Mouse (Mus musculus): ENCODE measurements around the gene Xaf1. TPM values are rescaled to one million over a fixed set of nuclear protein-coding genes. Genes with fewer than 3 reads are reported as not detected.
"Not testable (repeated sequence)": the region's sequence is repeated elsewhere in the genome, so short reads cannot be mapped to it uniquely, and the experiment has no call there.

The Xaf1 gene
- polyA plus RNA-seq, 1 experiment from 2014 or later = 7.3 TPM

DNA sequence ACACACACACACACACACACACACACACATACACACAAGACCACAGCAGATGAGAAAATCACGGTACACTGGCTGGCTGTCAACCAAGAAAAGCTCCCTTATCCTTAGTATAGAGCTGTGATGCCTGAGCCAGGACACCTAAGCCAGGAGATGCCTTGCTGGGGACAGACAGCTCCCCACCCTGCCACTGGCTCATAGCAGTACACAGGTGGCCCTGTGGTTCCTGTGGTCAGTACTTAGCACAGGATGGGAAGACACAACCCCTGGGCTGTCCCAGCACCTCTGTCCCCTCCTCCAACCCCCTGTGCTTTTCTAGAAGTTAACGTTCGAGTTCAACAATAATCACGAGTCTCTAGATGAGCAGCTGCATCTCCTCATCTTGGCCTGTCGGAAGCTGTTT is 16.6 kb downstream of the Xaf1 start:
- WGBS = 55% methylated on average over 5 of the region's 5 CpGs
- Histone ChIP-seq H3K27me3 (peaks cover 29% of the 10 kb centered on the region), H3K9me3 (no peaks in the 10 kb centered on the region), H3K9ac (no peak overlapping the region), H3K27ac (no peak overlapping the region), H3K4me1 (0 out of 2 replicates have a peak, but pooled peaks cover 3% of the 10 kb centered on the region), H3K4me2 (no peak overlapping the region), H3K4me3 (no peak overlapping the region), H3K36me3 (no peaks in the 10 kb centered on the region)
- ATAC-seq (ENCODE audit: borderline replicate concordance, extremely low read depth, low FRiP score, low TSS enrichment) = no peak

DNA sequence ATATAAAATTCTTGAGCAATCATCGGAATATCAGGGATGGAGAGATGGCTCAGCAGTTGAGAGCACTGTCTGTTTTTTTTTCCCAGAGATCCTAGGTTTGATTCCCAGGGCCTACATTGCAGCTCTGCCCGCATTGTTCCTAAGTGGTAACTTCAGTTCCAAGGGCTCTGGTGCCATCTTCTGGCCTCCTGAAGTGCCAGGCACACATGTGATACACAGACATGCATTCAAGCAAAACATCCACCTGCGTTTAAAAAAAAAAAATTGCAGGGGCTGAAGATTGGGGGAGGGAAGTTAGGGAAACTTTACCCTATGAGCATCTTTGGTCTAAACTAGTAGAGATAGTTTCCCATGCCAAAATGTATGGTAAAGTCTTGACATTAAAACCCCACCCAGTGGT is 23.0 kb downstream of the Xaf1 start:
- Histone ChIP-seq H3K27ac (no peak overlapping the region), H3K27me3 (no peaks in the 10 kb centered on the region), H3K9ac (no peak overlapping the region), H3K9me3 (no peaks in the 10 kb centered on the region), H3K36me3 (no peaks in the 10 kb centered on the region), H3K4me3 (no peak overlapping the region), H3K4me1 (no peaks in the 10 kb centered on the region), H3K4me2 (no peak overlapping the region)
- ATAC-seq (ENCODE audit: borderline replicate concordance, extremely low read depth, low FRiP score, low TSS enrichment) = no peak
- 65% methylated on average over 3 of the region's 3 CpGs for WGBS

DNA sequence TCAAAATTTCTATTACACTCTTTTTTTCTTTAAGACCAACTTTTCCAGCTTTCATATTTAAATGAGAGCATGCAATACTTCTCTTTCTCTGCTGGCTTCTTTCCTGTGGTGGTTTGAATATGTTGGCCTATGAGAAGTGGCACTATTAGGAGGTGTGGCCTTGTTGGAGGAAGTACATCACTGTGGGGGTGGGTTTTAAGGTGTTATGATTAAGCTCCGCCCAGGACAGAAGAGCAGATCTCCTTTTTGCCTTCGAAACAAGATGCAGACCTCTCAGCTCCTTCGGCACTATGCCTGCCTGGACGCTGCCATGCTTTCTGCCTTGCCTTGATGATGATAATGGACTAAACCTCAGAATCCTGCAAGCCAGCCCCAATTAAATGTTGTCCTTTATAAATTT is 24.3 kb downstream of the Xaf1 start:
- Histone ChIP-seq H3K27me3 (no peaks in the 10 kb centered on the region), H3K27ac (no peak overlapping the region), H3K9ac (no peak overlapping the region), H3K4me2 (no peak overlapping the region), H3K9me3 (no peaks in the 10 kb centered on the region), H3K36me3 (no peaks in the 10 kb centered on the region), H3K4me1 (no peaks in the 10 kb centered on the region), H3K4me3 (no peak overlapping the region)
- ATAC-seq (ENCODE audit: borderline replicate concordance, extremely low read depth, low FRiP score, low TSS enrichment) = no peak
- 70% methylated on average over 4 of the region's 4 CpGs for WGBS

DNA sequence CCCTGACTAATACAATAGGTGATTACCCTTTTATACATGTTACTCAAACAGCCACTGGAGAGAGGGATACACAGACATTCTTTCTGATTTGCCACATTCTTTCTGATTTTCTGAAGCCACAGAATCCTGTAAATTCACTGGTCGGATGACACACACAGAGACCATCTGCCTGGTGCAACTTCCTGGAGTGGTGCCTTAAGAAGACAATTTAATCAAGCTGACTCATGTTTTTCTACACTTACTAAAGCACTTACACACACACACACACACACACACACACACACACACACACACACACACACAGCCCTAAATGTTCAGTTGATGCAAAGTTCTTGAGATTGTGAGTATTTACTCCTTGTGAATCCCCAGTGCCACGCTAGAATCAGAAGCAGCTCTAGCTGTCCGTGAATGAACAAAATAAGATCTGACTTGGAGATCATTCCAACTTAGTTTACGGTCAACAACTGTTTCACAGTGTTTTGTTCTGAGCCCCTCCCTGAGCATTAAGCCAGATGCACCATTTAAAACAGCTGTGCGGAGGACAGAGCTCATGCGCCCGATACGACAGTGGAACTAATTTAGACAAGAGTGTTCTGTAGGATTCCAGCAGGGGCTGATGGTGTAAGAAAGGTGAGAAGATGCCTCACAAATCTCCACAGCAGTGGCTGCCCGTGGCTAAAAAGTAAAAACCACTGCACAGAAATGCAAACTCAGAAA is 31.7 kb downstream of the Xaf1 start:
- ATAC-seq (ENCODE audit: borderline replicate concordance, extremely low read depth, low FRiP score, low TSS enrichment) = no peak
- 76% methylated on average over 9 of the region's 9 CpGs for WGBS
- H3K4me3 ChIP-seq = no peak overlapping the region

DNA sequence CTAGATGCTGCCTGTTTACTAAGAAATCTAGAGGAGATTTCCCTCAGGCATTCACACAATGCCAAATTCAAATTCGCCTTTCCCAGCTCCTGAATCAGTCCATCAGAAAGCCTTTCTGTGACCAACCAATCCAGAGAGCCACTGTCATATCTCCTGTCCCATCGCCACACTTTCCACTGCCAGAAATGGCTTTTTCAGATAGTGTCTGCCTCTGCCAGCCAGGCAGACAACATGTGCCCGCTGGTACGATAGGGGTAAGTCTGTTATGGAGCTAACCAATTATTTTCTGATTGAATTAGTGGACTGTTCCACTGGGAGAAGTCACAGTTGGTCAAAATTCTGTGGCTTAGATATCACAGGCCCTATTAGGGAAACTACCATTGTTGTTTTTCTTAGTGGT is 33.2 kb downstream of the Xaf1 start:
- H3K36me3 ChIP-seq = no peaks in the 10 kb centered on the region
- H3K4me3 ChIP-seq = no peak overlapping the region
- no peaks in the 10 kb centered on the region for H3K9me3 ChIP-seq
- H3K4me2 ChIP-seq = no peak overlapping the region
- peaks cover 11% of the 10 kb centered on the region for H3K4me1 ChIP-seq
- H3K27me3 ChIP-seq = no peaks in the 10 kb centered on the region
- WGBS = 76% methylated on average over 4 of the region's 4 CpGs
- H3K9ac ChIP-seq = no peak overlapping the region
- ATAC-seq (ENCODE audit: borderline replicate concordance, extremely low read depth, low FRiP score, low TSS enrichment) = no peak
- no peak overlapping the region for H3K27ac ChIP-seq

More for the DNA sequence above, 31.7 kb downstream of the Xaf1 start:
- Histone ChIP-seq H3K4me2 (no peak overlapping the region), H3K4me1 (peaks cover 5% of the 10 kb centered on the region), H3K27ac (no peak overlapping the region), H3K36me3 (no peaks in the 10 kb centered on the region), H3K9me3 (no peaks in the 10 kb centered on the region), H3K9ac (no peak overlapping the region), H3K27me3 (no peaks in the 10 kb centered on the region)

DNA sequence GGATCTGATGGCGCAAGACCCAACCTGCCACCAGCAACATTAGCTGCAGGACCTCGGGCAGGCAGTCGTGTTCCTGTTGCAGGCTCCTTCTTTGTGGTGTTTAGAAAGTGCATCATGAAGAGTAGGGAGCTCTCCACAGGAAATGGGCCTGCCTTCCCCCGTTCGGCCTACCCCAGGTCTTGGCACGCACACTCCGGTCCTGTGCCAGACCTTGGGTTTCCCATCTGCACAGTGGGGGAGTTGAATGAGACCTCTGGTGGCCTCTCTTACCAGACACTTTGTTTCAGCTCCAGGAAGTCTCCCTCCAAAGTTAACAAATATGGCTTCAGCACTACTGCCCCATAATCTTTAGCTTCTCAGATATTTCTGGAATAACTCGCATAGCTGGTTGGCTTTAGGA is 35.3 kb downstream of the Xaf1 start:
- 65% methylated on average over 8 of the region's 8 CpGs for WGBS
- no peak overlapping the region for H3K4me3 ChIP-seq
- H3K9ac ChIP-seq = no peak overlapping the region
- no peak overlapping the region for H3K27ac ChIP-seq
- no peak; the same call in 1 of the 2 replicates for ATAC-seq (ENCODE audit: borderline replicate concordance, extremely low read depth, low FRiP score, low TSS enrichment)
- H3K9me3 ChIP-seq = no peaks in the 10 kb centered on the region
- no peak overlapping the region for H3K4me2 ChIP-seq
- no peaks in the 10 kb centered on the region for H3K36me3 ChIP-seq
- peaks cover 11% of the 10 kb centered on the region for H3K4me1 ChIP-seq
- H3K27me3 ChIP-seq = no peaks in the 10 kb centered on the region

DNA sequence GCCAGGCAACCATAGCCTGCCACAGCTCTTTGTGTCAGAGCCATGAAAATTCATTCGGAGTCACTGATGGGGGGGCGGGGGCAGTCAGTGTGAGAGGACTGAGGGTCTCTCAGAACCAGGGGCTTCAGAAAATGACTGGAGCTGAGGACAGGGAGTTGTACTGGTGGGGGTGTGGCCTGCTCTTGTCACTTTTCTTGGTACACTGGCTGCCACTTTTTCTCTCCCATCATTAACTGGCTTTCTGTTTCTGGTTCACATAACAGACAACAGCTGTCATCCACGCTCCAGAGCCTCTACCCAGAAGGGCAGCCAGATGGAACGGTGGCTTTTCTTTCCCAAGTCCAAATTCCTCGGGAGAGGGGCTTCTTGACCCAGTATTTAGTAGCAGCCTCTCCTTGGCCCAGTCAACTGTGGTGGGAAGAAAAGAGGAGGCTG is 37.0 kb downstream of the Xaf1 start:
- Histone ChIP-seq H3K36me3 (no peaks in the 10 kb centered on the region), H3K27ac (0 out of 2 replicates have a peak overlapping the region, but pooled peaks have one; percentile 13), H3K9ac (no peak overlapping the region), H3K4me3 (no peak overlapping the region), H3K4me2 (no peak overlapping the region), H3K4me1 (peaks cover 11% of the 10 kb centered on the region), H3K27me3 (no peaks in the 10 kb centered on the region), H3K9me3 (no peaks in the 10 kb centered on the region)
- peak; percentile 32; the same call in 1 of the 2 replicates for ATAC-seq (ENCODE audit: borderline replicate concordance, extremely low read depth, low FRiP score, low TSS enrichment)
- 42% methylated on average over 5 of the region's 5 CpGs for WGBS

DNA sequence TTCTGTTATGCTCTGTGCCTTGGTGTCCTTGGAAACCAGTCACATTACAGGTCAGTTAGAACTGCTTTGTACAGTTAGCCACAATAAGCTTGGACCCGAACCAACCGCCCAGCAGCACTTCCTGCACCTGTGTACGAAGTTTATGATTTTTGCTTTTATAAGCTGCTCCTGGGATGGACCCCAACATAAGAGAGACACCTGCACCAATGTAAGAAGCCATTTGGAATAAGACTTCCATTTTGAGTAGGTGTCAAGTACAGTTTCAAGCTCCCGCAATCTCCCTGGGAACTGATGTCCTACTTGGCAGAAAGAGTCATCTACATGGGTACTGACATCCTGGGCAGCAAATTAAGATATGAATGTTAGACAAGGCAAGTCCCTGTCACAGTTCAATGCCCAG is 38.3 kb downstream of the Xaf1 start:
- no peaks in the 10 kb centered on the region for H3K9me3 ChIP-seq
- peaks cover 16% of the 10 kb centered on the region for H3K4me1 ChIP-seq
- no peak for ATAC-seq (ENCODE audit: borderline replicate concordance, extremely low read depth, low FRiP score, low TSS enrichment)
- H3K4me2 ChIP-seq = no peak overlapping the region
- no peak overlapping the region for H3K27ac ChIP-seq
- H3K9ac ChIP-seq = no peak overlapping the region
- H3K27me3 ChIP-seq = no peaks in the 10 kb centered on the region
- H3K36me3 ChIP-seq = no peaks in the 10 kb centered on the region
- WGBS = 83% methylated on average over 4 of the region's 4 CpGs
- no peak overlapping the region for H3K4me3 ChIP-seq

DNA sequence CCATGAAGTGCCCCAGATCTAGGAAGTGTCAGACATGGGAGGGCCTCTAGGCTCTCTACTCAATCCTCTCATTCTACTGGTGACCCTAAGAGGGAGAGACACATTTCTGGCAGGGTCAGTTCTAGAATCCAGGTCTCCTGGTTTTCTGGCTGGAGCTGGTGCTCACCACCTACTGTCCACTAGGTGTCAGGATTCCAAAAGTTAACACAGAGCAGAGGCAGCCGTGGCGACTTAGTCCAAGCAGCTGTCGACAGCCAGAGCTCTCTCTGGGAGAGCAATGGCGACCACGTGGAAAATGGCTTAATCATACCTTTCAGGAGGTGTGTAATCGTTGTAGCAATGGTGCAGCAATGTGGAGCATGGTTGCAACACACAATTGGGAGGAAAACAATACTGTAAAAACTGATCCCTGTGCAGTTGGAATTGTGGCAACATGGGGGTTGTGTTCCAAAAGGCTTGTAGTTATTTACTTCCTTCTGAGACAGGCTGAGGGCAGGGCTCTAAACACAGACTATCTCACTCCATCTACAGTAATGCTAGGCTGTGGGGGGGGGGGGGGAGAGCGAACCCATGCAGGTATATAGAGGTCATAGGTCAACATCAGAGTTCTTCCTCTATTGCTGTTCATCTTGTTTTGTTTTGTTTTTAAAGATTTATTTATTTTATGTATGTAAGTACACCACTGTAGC is 41.3 kb downstream of the Xaf1 start:
- H3K4me1 ChIP-seq = peaks cover 11% of the 10 kb centered on the region; the same call in 1 of the 2 replicates
- no peak overlapping the region for H3K27ac ChIP-seq
- H3K9me3 ChIP-seq = no peaks in the 10 kb centered on the region
- H3K4me2 ChIP-seq = peak overlapping the region; percentile 20; the same call in 1 of the 2 replicates
- ATAC-seq (ENCODE audit: borderline replicate concordance, extremely low read depth, low FRiP score, low TSS enrichment) = peak; percentile 77
- 5% methylated on average over 7 of the region's 7 CpGs for WGBS
- H3K9ac ChIP-seq = no peak overlapping the region
- no peak overlapping the region for H3K4me3 ChIP-seq
- no peaks in the 10 kb centered on the region for H3K36me3 ChIP-seq
- H3K27me3 ChIP-seq = no peaks in the 10 kb centered on the region

DNA sequence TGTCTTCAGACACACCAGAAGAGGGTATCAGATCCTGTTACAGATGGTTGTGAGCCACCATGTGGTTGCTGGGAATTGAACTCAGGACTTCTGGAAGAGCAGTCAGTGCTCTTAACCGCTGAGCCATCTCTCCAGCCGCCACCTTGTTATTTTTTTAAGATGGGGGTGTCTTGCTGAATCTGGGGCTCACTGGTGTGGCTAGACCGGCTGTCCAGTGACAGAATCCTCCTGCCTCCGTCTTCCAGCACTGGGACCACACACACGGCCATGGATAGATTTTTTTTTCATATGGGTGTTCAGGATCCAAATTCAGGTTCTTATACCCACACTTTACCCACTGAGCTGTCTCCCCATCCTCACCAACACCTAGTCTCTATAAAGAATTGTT is 41.8 kb downstream of the Xaf1 start:
- H3K4me2 ChIP-seq; H3K4me3 ChIP-seq; H3K9ac ChIP-seq; ATAC-seq (ENCODE audit: borderline replicate concordance, extremely low read depth, low FRiP score, low TSS enrichment); H3K36me3 ChIP-seq; H3K27ac ChIP-seq; H3K9me3 ChIP-seq; H3K27me3 ChIP-seq: not testable (repeated sequence)
- H3K4me1 ChIP-seq = peaks cover 12% of the 10 kb centered on the region; the same call in 1 of the 2 replicates
- WGBS = 81% methylated on average over 5 of the region's 5 CpGs

DNA sequence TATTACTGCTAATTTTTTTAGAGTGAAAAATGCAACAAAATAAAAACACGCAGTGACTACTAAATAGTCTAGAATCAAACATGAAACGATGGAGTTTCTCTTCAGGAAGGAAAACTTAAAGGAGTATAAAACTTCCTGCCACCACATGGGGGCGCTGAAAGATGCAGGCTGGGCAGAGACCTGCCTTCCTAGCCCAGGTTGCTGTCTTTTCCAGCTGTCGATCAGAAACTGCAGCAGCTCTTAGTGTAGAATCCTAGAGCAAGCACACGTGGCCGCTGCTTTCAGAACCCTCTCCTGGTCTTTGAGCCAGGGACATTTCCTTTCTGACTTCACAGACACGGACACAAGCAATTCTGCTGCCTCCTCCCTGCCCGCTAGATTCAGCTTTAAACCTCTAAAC is 42.5 kb downstream of the Xaf1 start:
- 19% methylated on average over 8 of the region's 8 CpGs for WGBS
- Histone ChIP-seq H3K27ac (no peak overlapping the region), H3K9me3 (no peaks in the 10 kb centered on the region), H3K4me3 (no peak overlapping the region), H3K4me1 (peaks cover 16% of the 10 kb centered on the region), H3K27me3 (no peaks in the 10 kb centered on the region), H3K36me3 (no peaks in the 10 kb centered on the region), H3K9ac (no peak overlapping the region), H3K4me2 (no peak overlapping the region)
- ATAC-seq (ENCODE audit: borderline replicate concordance, extremely low read depth, low FRiP score, low TSS enrichment) = no peak

DNA sequence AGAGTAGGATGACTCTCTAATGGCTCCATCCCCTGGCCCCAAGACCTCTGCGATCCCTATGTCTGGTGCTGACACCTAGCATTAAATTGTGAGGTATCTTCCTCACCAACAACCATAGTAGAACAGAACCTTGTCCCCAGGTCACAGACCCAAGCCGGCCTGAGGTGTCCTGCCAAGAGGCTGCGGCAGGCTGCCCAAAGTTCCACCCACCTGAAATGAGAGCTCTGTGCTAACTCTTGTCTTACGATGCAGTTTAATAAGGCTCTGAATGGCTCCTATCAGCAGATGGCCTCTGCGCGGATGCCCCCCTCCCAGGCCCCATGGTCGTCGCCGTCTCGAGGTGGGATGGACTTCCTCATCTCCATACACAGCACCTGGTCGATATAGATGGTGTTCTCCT is 43.1 kb downstream of the Xaf1 start:
- WGBS = 90% methylated on average over 11 of the region's 11 CpGs
- no peak overlapping the region for H3K4me3 ChIP-seq
- H3K9ac ChIP-seq = no peak overlapping the region
- no peak overlapping the region for H3K4me2 ChIP-seq
- no peak for ATAC-seq (ENCODE audit: borderline replicate concordance, extremely low read depth, low FRiP score, low TSS enrichment)
- H3K27ac ChIP-seq = no peak overlapping the region
- H3K4me1 ChIP-seq = peaks cover 19% of the 10 kb centered on the region
- H3K36me3 ChIP-seq = no peaks in the 10 kb centered on the region
- H3K27me3 ChIP-seq = no peaks in the 10 kb centered on the region
- H3K9me3 ChIP-seq = no peaks in the 10 kb centered on the region
